Mouse (Mus musculus): ENCODE results near the gene Chst3. TPM values are rescaled to one million over a fixed set of nuclear protein-coding genes. Genes with fewer than 3 reads are reported as not detected.

Gene Chst3
- 0.09 TPM for polyA plus RNA-seq (2017; shearing (Covaris generic))

GRCm38 (mm10) chr10:60218591-60219499 lies at the start of gene Chst3:
TSS of gene Chst3 (minus strand) at chr10:60219260.

Other genes starting within 250 kb of the Chst3 start
- 48.9 TPM for gene Ascc1, start 216.5 kb downstream of the Chst3 start, polyA plus RNA-seq (2017; shearing (Covaris generic))
- gene Anapc16, start 216.1 kb downstream of the Chst3 start, polyA plus RNA-seq (2017; shearing (Covaris generic)), result 149 TPM
- gene Spock2, start 113.0 kb downstream of the Chst3 start, polyA plus RNA-seq (2017; shearing (Covaris generic)), result 7.2 TPM
- gene Psap, start 58.4 kb upstream of the Chst3 start, polyA plus RNA-seq (2017; shearing (Covaris generic)), result 490 TPM
- gene Vsir, start 127.6 kb upstream of the Chst3 start, polyA plus RNA-seq (2017; shearing (Covaris generic)), result 262 TPM
- 4.0 TPM for gene Gm17455, start 180.5 kb upstream of the Chst3 start, polyA plus RNA-seq (2017; shearing (Covaris generic))

All from CD4-positive, CD25-positive, alpha-beta regulatory T cell, adult 9 weeks (primary cell).